Mouse (Mus musculus) forebrain, embryonic 15.5 days (tissue): ENCODE measurements around the gene Dgke. TPM values are rescaled to one million over a fixed set of nuclear protein-coding genes. Genes with fewer than 3 reads are reported as not detected.

Experiments
- ATAC-seq: fragments of 200-750 bp; cut with Nextera tagmentation; replicated peaks from 2 replicates; pipeline ENCODE4 v1.8.0; 2017; ENCODE audit warnings: mild to moderate bottlenecking, moderate TSS enrichment, moderate library complexity
- H3K27ac ChIP-seq: fragments of 300-500 bp; sonication (generic); replicated peaks from 2 replicates; pipeline ENCODE4 v1.5.1; 2015; ENCODE audit warnings: mild to moderate bottlenecking, inconsistent platforms
- H3K27me3 ChIP-seq: fragments of 300-500 bp; sonication (generic); 2 replicates; pipeline ENCODE4 v1.6.1; 2015; ENCODE audit warnings: inconsistent platforms
- H3K36me3 ChIP-seq: fragments of 300-500 bp; sonication (generic); 2 replicates; pipeline ENCODE4 v1.6.1; 2015; ENCODE audit warnings: mild to moderate bottlenecking, inconsistent platforms
- H3K4me1 ChIP-seq: fragments of 300-500 bp; sonication (generic); 2 replicates; pipeline ENCODE4 v1.6.1; 2015; ENCODE audit warnings: inconsistent platforms
- H3K4me2 ChIP-seq: fragments of 300-500 bp; sonication (generic); replicated peaks from 2 replicates; pipeline ENCODE4 v1.6.1; 2015; ENCODE audit warnings: mild to moderate bottlenecking, inconsistent platforms
- H3K4me3 ChIP-seq: fragments of 300-500 bp; sonication (generic); 2 replicates; pipeline ENCODE4 v1.5.1; 2015; ENCODE audit warnings: mild to moderate bottlenecking, inconsistent platforms
- H3K9ac ChIP-seq: fragments of 300-500 bp; sonication (generic); replicated peaks from 2 replicates; pipeline ENCODE4 v1.6.1; 2015; ENCODE audit warnings: mild to moderate bottlenecking, inconsistent platforms
- H3K9me3 ChIP-seq: fragments of 300-500 bp; sonication (generic); 2 replicates; pipeline ENCODE4 v1.6.1; 2016; ENCODE audit warnings: inconsistent platforms
- WGBS: fragments of 180-500 bp; shearing (Covaris S2); methylation state at CpG from one replicate; pipeline ENCODE4 v1.1.7; 2015; ENCODE audit warnings: mixed read lengths; 5-methylcytosine and 5-hydroxymethylcytosine counted together
- polyA plus RNA-seq: library from polyadenylated mRNA; unstranded; fragments of >200 nt; fragmentation: Nextera tagmentation; extraction: Ambion mirVana; gene quantifications from 2 replicates; pipeline ENCODE4 v1.2.1, GENCODE M21; 2015

Dgke gene
- polyA plus RNA-seq, 1 experiment from 2014 or later = 16.8 TPM

GRCm38 (mm10) chr11:89030552-89030951, 36.1 kb downstream of the Dgke start:
- Histone ChIP-seq H3K9ac (no peak overlapping the region), H3K4me2 (no peak overlapping the region), H3K27ac (no peak overlapping the region), H3K27me3 (no peaks in the 10 kb centered on the region), H3K4me1 (no peaks in the 10 kb centered on the region), H3K4me3 (no peak overlapping the region), H3K36me3 (no peaks in the 10 kb centered on the region), H3K9me3 (no peaks in the 10 kb centered on the region)
- WGBS = 81% methylated on average over 6 of the region's 6 CpGs
- no peak for ATAC-seq

DNA sequence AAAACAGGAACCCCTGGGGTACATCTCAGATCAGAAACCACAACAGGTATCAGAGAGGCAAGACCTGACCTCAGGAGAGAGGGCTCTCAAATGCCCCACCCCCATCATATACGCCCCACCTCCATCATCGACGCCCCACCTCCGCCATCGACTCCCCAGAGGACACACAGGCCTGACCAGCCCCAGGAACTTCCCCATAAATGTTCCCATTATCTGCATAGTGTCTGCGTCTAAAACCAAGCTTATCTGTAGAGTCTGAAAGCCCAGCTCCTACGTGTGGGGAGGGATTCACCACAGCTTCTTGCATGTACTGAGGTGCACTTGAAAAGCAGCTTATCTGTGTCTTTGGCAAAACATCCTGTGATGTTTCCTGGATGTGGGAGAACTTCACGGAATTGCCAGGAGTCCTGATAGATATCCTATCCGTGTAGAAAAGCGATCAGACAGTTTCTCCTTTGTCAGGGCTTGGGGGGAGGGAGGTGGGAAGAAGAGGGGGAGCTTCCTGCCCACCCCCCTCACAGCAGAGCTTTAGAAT, 37.7 kb downstream of the Dgke start:
- Histone ChIP-seq H3K36me3 (no peaks in the 10 kb centered on the region), H3K27me3 (no peaks in the 10 kb centered on the region), H3K27ac (no peak overlapping the region), H3K4me1 (no peaks in the 10 kb centered on the region), H3K9me3 (no peaks in the 10 kb centered on the region), H3K9ac (no peak overlapping the region), H3K4me3 (no peak overlapping the region), H3K4me2 (no peak overlapping the region)
- no peak for ATAC-seq
- 75% methylated on average over 10 of the region's 10 CpGs for WGBS

- WGBS = 87% methylated on average over 10 of the region's 10 CpGs
- Histone ChIP-seq H3K27ac (no peak overlapping the region), H3K36me3 (no peaks in the 10 kb centered on the region), H3K4me1 (no peaks in the 10 kb centered on the region), H3K4me3 (no peak overlapping the region), H3K9ac (no peak overlapping the region), H3K4me2 (no peak overlapping the region), H3K9me3 (no peaks in the 10 kb centered on the region), H3K27me3 (no peaks in the 10 kb centered on the region)
- no peak for ATAC-seq
Observed at GRCm38 (mm10) chr11:89027955-89028361, 38.7 kb downstream of the Dgke start.

GRCm38 (mm10) chr11:89026117-89026516, 40.5 kb downstream of the Dgke start:
- no peaks in the 10 kb centered on the region for H3K4me1 ChIP-seq
- WGBS = 91% methylated on average over 3 of the region's 3 CpGs
- H3K27ac ChIP-seq = no peak overlapping the region
- no peaks in the 10 kb centered on the region for H3K36me3 ChIP-seq
- no peaks in the 10 kb centered on the region for H3K27me3 ChIP-seq
- no peak overlapping the region for H3K4me3 ChIP-seq
- no peak overlapping the region for H3K4me2 ChIP-seq
- H3K9me3 ChIP-seq = no peaks in the 10 kb centered on the region
- H3K9ac ChIP-seq = no peak overlapping the region
- no peak for ATAC-seq

DNA sequence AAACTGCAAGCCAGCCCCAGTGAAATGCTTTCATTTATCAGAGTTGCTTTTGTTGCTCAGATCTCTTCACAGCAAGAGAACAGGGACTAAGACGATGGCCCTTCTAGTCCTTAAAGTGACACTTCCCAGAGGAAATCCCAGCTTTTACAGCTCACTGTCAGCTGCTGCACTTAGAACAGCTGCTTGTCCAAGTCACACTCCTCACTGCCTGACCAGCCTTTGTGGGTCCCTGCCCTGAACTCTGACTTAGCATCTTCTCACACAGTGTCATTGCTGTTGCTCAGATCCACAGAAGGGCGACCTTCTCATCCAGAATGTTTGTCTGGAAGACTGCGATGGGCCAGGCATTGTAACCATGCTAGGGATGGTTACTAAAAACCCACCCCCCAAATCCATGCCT, 41.0 kb downstream of the Dgke start:
- Histone ChIP-seq H3K9ac (no peak overlapping the region), H3K9me3 (no peaks in the 10 kb centered on the region), H3K4me1 (no peaks in the 10 kb centered on the region), H3K4me3 (no peak overlapping the region), H3K27ac (no peak overlapping the region), H3K4me2 (no peak overlapping the region), H3K27me3 (no peaks in the 10 kb centered on the region), H3K36me3 (no peaks in the 10 kb centered on the region)
- ATAC-seq = no peak
- WGBS = 81% methylated on average over 3 of the region's 3 CpGs

- H3K27ac ChIP-seq = no peak overlapping the region
- H3K9ac ChIP-seq = no peak overlapping the region
- H3K4me1 ChIP-seq = no peaks in the 10 kb centered on the region
- no peak overlapping the region for H3K4me2 ChIP-seq
- no peak overlapping the region for H3K4me3 ChIP-seq
- no peaks in the 10 kb centered on the region for H3K9me3 ChIP-seq
- ATAC-seq = no peak
- H3K27me3 ChIP-seq = no peaks in the 10 kb centered on the region
- 65% methylated on average over 11 of the region's 11 CpGs for WGBS
- H3K36me3 ChIP-seq = no peaks in the 10 kb centered on the region
Observed at GRCm38 (mm10) chr11:89024181-89024881, 42.3 kb downstream of the Dgke start.

DNA sequence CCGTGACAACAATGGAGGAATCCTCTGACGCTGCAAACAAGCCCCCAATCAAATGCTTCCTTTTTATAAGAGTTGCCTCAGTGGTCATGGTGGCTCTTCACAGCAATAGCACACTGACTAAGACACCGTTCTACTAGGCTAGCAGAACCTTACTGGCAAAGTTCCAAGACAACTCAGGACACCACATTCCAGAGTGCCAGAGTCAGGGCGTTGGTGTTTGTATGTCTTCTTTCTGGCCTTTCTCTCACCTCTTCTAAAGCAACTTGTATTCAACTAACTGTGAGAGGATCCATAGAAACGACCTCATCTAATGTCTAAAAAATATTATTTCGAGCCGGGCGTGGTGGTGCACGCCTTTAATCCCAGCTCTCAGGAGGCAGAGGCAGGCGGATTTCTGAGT, 43.2 kb downstream of the Dgke start:
- H3K27me3 ChIP-seq = no peaks in the 10 kb centered on the region
- H3K4me2 ChIP-seq = no peak overlapping the region
- H3K4me3 ChIP-seq = no peak overlapping the region
- H3K36me3 ChIP-seq = no peaks in the 10 kb centered on the region
- no peak for ATAC-seq
- 74% methylated on average over 10 of the region's 10 CpGs for WGBS
- no peak overlapping the region for H3K9ac ChIP-seq
- no peaks in the 10 kb centered on the region for H3K4me1 ChIP-seq
- no peak overlapping the region for H3K27ac ChIP-seq
- H3K9me3 ChIP-seq = no peaks in the 10 kb centered on the region

- no peak for ATAC-seq
- Histone ChIP-seq H3K4me2 (no peak overlapping the region), H3K27me3 (no peaks in the 10 kb centered on the region), H3K9me3 (no peaks in the 10 kb centered on the region), H3K27ac (no peak overlapping the region), H3K4me3 (no peak overlapping the region), H3K36me3 (no peaks in the 10 kb centered on the region), H3K4me1 (no peaks in the 10 kb centered on the region), H3K9ac (no peak overlapping the region)
- WGBS = 72% methylated on average over 8 of the region's 8 CpGs
Observed at GRCm38 (mm10) chr11:89022120-89022731, 44.4 kb downstream of the Dgke start.

- no peak overlapping the region for H3K27ac ChIP-seq
- H3K36me3 ChIP-seq = no peaks in the 10 kb centered on the region
- no peak overlapping the region for H3K4me3 ChIP-seq
- H3K4me1 ChIP-seq = no peaks in the 10 kb centered on the region
- H3K4me2 ChIP-seq = no peak overlapping the region
- no peak overlapping the region for H3K9ac ChIP-seq
- no peaks in the 10 kb centered on the region for H3K27me3 ChIP-seq
- no peaks in the 10 kb centered on the region for H3K9me3 ChIP-seq
- 79% methylated on average over 7 of the region's 7 CpGs for WGBS
- no peak for ATAC-seq
Observed at GRCm38 (mm10) chr11:89021687-89022086, 45.0 kb downstream of the Dgke start.

DNA sequence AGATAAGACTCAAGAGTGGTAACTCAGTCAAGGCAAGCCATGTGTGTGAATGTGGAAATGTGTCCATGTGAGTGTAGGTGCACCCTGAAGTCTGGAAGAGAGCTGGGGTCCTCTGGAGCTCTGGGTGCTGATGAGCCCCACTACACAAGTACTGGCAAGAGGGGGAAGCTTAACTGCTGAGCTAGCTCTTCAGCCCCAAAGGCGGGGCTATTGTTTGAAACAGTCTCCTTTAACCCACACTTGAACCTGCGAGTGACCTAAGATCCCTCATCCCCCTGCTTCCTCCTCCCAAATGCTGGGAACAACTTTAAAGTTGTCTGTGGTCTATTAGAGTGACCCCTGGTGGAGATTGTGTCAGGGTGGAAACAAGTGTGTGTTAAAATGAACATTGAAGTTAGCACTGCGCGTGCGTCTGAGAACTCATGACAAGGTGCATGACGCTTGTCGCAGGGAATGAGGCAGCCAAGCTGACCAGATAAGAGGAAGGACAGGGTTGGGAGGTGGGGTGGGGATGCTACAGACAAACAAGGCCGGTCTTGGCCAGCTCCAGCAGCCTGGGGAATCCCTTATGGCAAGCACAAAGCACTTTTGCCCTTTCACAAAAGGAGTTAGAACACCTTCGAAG, 45.9 kb downstream of the Dgke start:
- no peak for ATAC-seq

GRCm38 (mm10) chr11:89017514-89018182, 49.0 kb downstream of the Dgke start:
- Histone ChIP-seq H3K4me3 (no peak overlapping the region), H3K4me2 (no peak overlapping the region), H3K27ac (no peak overlapping the region), H3K9ac (no peak overlapping the region), H3K27me3 (no peaks in the 10 kb centered on the region), H3K4me1 (no peaks in the 10 kb centered on the region), H3K9me3 (no peaks in the 10 kb centered on the region), H3K36me3 (no peaks in the 10 kb centered on the region)
- WGBS = 93% methylated on average over 9 of the region's 9 CpGs
- ATAC-seq = no peak

More for the DNA sequence above, 45.9 kb downstream of the Dgke start:
- no peak overlapping the region for H3K4me3 ChIP-seq
- no peak overlapping the region for H3K9ac ChIP-seq
- WGBS = 74% methylated on average over 9 of the region's 9 CpGs
- no peaks in the 10 kb centered on the region for H3K36me3 ChIP-seq
- no peaks in the 10 kb centered on the region for H3K4me1 ChIP-seq
- no peak overlapping the region for H3K4me2 ChIP-seq
- no peaks in the 10 kb centered on the region for H3K9me3 ChIP-seq
- H3K27me3 ChIP-seq = no peaks in the 10 kb centered on the region
- no peak overlapping the region for H3K27ac ChIP-seq

DNA sequence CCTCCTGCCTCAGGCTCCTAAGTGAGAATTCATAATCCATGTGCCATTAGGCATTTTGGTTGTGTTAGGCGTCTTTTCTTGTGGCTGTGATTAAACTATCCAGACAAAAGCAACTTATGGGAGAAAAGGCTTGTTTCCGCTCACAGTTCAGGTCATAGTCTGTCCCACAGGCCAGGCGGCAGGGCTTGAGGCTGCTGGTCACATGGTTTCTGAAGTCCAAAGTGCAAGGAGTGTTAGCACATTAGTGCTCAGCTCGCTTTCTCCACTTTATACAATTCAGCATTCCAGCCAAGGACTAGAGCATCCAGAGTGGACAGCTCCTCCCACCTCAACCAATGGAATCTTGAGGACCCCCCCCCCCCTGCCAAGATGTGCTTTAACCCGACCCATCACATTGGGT, 54.4 kb downstream of the Dgke start:
- Histone ChIP-seq H3K4me3 (no peak overlapping the region), H3K36me3 (no peaks in the 10 kb centered on the region), H3K9ac (no peak overlapping the region), H3K4me1 (no peaks in the 10 kb centered on the region), H3K27me3 (no peaks in the 10 kb centered on the region), H3K27ac (no peak overlapping the region), H3K4me2 (no peak overlapping the region), H3K9me3 (no peaks in the 10 kb centered on the region)
- ATAC-seq = no peak
- 89% methylated on average over 5 of the region's 5 CpGs for WGBS
